Mouse (Mus musculus) left cerebral cortex, adult 2 months (tissue): ENCODE measurements at regions not wholly inside any gene's neighbourhood (a gene's known extent, or its start where the extent isn't known, plus 50 kb on each side); places are given as distances from the start of the nearest gene placed in this dataset.
A peak's percentile ranks its signal among the peaks of the same experiment; 100 is the strongest.

Experiments used
- DNase-seq, 2 experiments: peaks; one replicate each; pipeline ENCODE4 v3.0.0; 2021 to 2022; ENCODE audit warnings: low spot score in 2 of 2, mixed read lengths in 1 of 2; ENCODE audit errors: extremely low spot score in 1 of 2
- H3K27ac ChIP-seq: fragments of 200-600 bp; 2 replicates; pipeline ENCODE4 v1.8.1; 2022
- H3K4me3 ChIP-seq: fragments of 200-600 bp; 2 replicates; pipeline ENCODE4 v1.8.1; 2022
- CTCF ChIP-seq: fragments of 200-600 bp; IDR thresholded peaks from 2 replicates; pipeline ENCODE4 v1.8.1; 2022; ENCODE audit warnings: antibody characterized with exemption, mild to moderate bottlenecking, moderate library complexity
- intact Hi-C: fragments of 180-260 bp; cut with DNase I; formaldehyde crosslinking; loops from one replicate; pipeline ENCODE4 v1.15.1; 2025

GRCm38 (mm10) chr6:20833401-20833800, 381.9 kb upstream of the Kcnd2 start:
- intact Hi-C loops = no loop called here
- no peak for DNase-seq
- TF ChIP-seq CTCF = no peak

GRCm38 (mm10) chr6:20840149-20840548, 375.2 kb upstream of the Kcnd2 start:
- DNase-seq = no peak
- no peak overlapping the region for H3K4me3 ChIP-seq
- intact Hi-C loops = loop anchor here (2.0 to 10.0 kb wide), 3 partner anchors 373 to 875 kb away; no protein-coding TSS in a partner anchor
- peak; percentile 67 for TF ChIP-seq CTCF
- no peak overlapping the region for H3K27ac ChIP-seq

More at GRCm38 (mm10) chr6:20833401-20833800, 381.9 kb upstream of the Kcnd2 start:
- H3K4me3 ChIP-seq = no peak overlapping the region
- H3K27ac ChIP-seq = no peak overlapping the region
